Mouse (Mus musculus) heart, embryonic 14.5 days (tissue): ENCODE data around the gene Gm28374. TPM values are rescaled to one million over a fixed set of nuclear protein-coding genes. Genes with fewer than 3 reads are reported as not detected.

Experiments
- ATAC-seq: fragments of 200-750 bp; cut with Nextera tagmentation; 2 replicates; pipeline ENCODE4 v1.8.0; 2017; ENCODE audit warnings: low read depth, moderate TSS enrichment; ENCODE audit not compliant: insufficient number of reproducible peaks, insufficient read depth, low FRiP score
- H3K27ac ChIP-seq, 2 experiments: fragments of 200-500 bp in 1 of 2; fragments of 300-500 bp in 1 of 2; sonication (generic) in 1 of 2; replicated peaks in 1 of 2; 2 replicates each; pipeline ENCODE4 v1.5.1; 2012 to 2014; ENCODE audit warnings: low read depth in 2 of 2, low read length in 2 of 2, control low read depth in 1 of 2, mild to moderate bottlenecking in 1 of 2, mixed read lengths in 1 of 2; ENCODE audit not compliant: control insufficient read depth in 1 of 2, insufficient read depth in 1 of 2
- H3K27me3 ChIP-seq: fragments of 300-500 bp; sonication (generic); 2 replicates; pipeline ENCODE4 v1.6.1; 2014; ENCODE audit warnings: mild to moderate bottlenecking, low read length, control low read depth; ENCODE audit not compliant: control insufficient read depth, insufficient read depth
- H3K36me3 ChIP-seq: fragments of 300-500 bp; sonication (generic); 2 replicates; pipeline ENCODE4 v1.6.1; 2014; ENCODE audit warnings: mild to moderate bottlenecking, control low read depth, low read length, mixed read lengths; ENCODE audit not compliant: control insufficient read depth, insufficient read depth
- H3K4me1 ChIP-seq, 2 experiments: fragments of 200-500 bp in 1 of 2; fragments of 300-500 bp in 1 of 2; sonication (generic) in 1 of 2; 2 replicates each; pipeline ENCODE4 v1.6.1; 2012 to 2014; ENCODE audit warnings: low read length in 2 of 2, control low read depth in 1 of 2, mixed read lengths in 1 of 2; ENCODE audit not compliant: control insufficient read depth in 2 of 2, insufficient read depth in 2 of 2
- H3K4me2 ChIP-seq: fragments of 300-500 bp; sonication (generic); 2 replicates; pipeline ENCODE4 v1.6.1; 2014; ENCODE audit warnings: mild to moderate bottlenecking, low read length
- H3K4me3 ChIP-seq, 2 experiments: fragments of 200-500 bp in 1 of 2; fragments of 300-500 bp in 1 of 2; sonication (generic) in 1 of 2; 2 replicates each; pipeline ENCODE4 v1.5.1; 2012 to 2014; ENCODE audit warnings: low read length in 2 of 2, mild to moderate bottlenecking in 2 of 2, control low read depth in 1 of 2, low read depth in 1 of 2, moderate library complexity in 1 of 2; ENCODE audit not compliant: control insufficient read depth in 1 of 2, insufficient read depth in 1 of 2
- H3K9ac ChIP-seq: fragments of 300-500 bp; sonication (generic); 2 replicates; pipeline ENCODE4 v1.6.1; 2014; ENCODE audit warnings: mild to moderate bottlenecking, low read length
- H3K9me3 ChIP-seq: fragments of 300-500 bp; sonication (generic); 2 replicates; pipeline ENCODE4 v1.6.1; 2016; ENCODE audit warnings: low read length, control low read depth; ENCODE audit not compliant: control insufficient read depth
- WGBS: fragments of 180-500 bp; shearing (Covaris S2); extraction: QIAGEN DNeasy Blood & Tissue Kit; methylation state at CpG from one replicate; pipeline ENCODE4 v1.1.7; 2014; 5-methylcytosine and 5-hydroxymethylcytosine counted together
- polyA plus RNA-seq: library from polyadenylated mRNA; unstranded; fragments of >200 nt; fragmentation: Nextera tagmentation; extraction: Ambion mirVana; gene quantifications from 2 replicates; pipeline ENCODE4 v1.2.1, GENCODE M21; 2014

Gm28374 gene
- polyA plus RNA-seq, 1 experiment from 2014 or later = 0.47 TPM

GRCm38 (mm10) chr19:6061021-6061533 is 21.0 kb downstream of the Gm28374 start, which contains the start of gene Znhit2:
Gene Znhit2, plus strand, starts transcription at chr19:6061192.
- no peaks in the 10 kb centered on the region for H3K9me3 ChIP-seq
- peak within 1 kb of the TSS; percentile 70 to 91 for H3K4me3 ChIP-seq
- ATAC-seq = peak; percentile 61
- H3K27ac ChIP-seq = peak within 1 kb of the TSS; percentile 81 to 94
- peak within 1 kb of the TSS; percentile 96 for H3K9ac ChIP-seq
- WGBS = under 1% methylated on average over 58 of the region's 58 CpGs
- peaks cover 9 to 33% of the 10 kb centered on the region in 2 experiments for H3K4me1 ChIP-seq
- peak within 1 kb of the TSS; percentile 98 for H3K4me2 ChIP-seq
- peaks cover 19% of the 10 kb centered on the region for H3K36me3 ChIP-seq
- no peaks in the 10 kb centered on the region for H3K27me3 ChIP-seq

- Histone ChIP-seq H3K36me3 (peaks cover 40% of the 10 kb centered on the region), H3K4me2 (peak overlapping the region; percentile 86), H3K9ac (peak overlapping the region; percentile 94), H3K27me3 (no peaks in the 10 kb centered on the region), H3K4me3 (peak overlapping the region in 1 of 2 experiments; percentile 88; a peak in 2 of 4 replicates), H3K27ac (peak overlapping the region in 1 of 2 experiments; percentile 82; a peak in 1 of 4 replicates), H3K4me1 (peaks cover 9 to 33% of the 10 kb centered on the region in 2 experiments), H3K9me3 (no peaks in the 10 kb centered on the region)
- WGBS = 88% methylated on average over 5 of the region's 5 CpGs
- no peak for ATAC-seq
These were observed 23.1 kb downstream of the Gm28374 start for GRCm38 (mm10) chr19:6058966-6059365.

- H3K4me3 ChIP-seq = peak overlapping the region; percentile 81 to 88
- no peak for ATAC-seq
- H3K4me2 ChIP-seq = peak overlapping the region; percentile 86
- peaks cover 9 to 33% of the 10 kb centered on the region in 2 experiments for H3K4me1 ChIP-seq
- H3K36me3 ChIP-seq = peaks cover 45% of the 10 kb centered on the region
- peak overlapping the region in 1 of 2 experiments; percentile 82; a peak in 2 of 4 replicates for H3K27ac ChIP-seq
- peak overlapping the region; percentile 94 for H3K9ac ChIP-seq
- WGBS = 26% methylated on average over 5 of the region's 5 CpGs
- H3K9me3 ChIP-seq = no peaks in the 10 kb centered on the region
- no peaks in the 10 kb centered on the region for H3K27me3 ChIP-seq
These were observed 23.5 kb downstream of the Gm28374 start for GRCm38 (mm10) chr19:6058513-6058912.

GRCm38 (mm10) chr19:6057313-6058096 is 24.6 kb downstream of the Gm28374 start, which contains the start of the genes Mrpl49 and Fau:
Gene Mrpl49, minus strand, starts transcription at chr19:6057785.
Gene Fau, plus strand, starts transcription at chr19:6057844.
- Histone ChIP-seq H3K4me1 (peaks cover 8 to 29% of the 10 kb centered on the region in 2 experiments), H3K4me2 (peak within 1 kb of the TSS; percentile 87), H3K4me3 (peak within 1 kb of the TSS; percentile 88 to 91), H3K9ac (peak within 1 kb of the TSS; percentile 94), H3K27me3 (no peaks in the 10 kb centered on the region), H3K27ac (peak within 1 kb of the TSS; percentile 61 to 82), H3K9me3 (no peaks in the 10 kb centered on the region), H3K36me3 (peaks cover 53% of the 10 kb centered on the region)
- under 1% methylated on average over 62 of the region's 63 CpGs for WGBS
- peak; percentile 89 for ATAC-seq

GRCm38 (mm10) chr19:6056696-6057095 is 25.4 kb downstream of the Gm28374 start:
- Histone ChIP-seq H3K9ac (peak overlapping the region; percentile 94), H3K4me3 (peak overlapping the region; percentile 88 to 91), H3K36me3 (peaks cover 61% of the 10 kb centered on the region), H3K27ac (peak overlapping the region in 1 of 2 experiments; percentile 58; a peak in 1 of 4 replicates), H3K9me3 (no peaks in the 10 kb centered on the region), H3K27me3 (no peaks in the 10 kb centered on the region), H3K4me1 (peaks cover 2 to 20% of the 10 kb centered on the region in 2 experiments; a peak in 3 of 4 replicates), H3K4me2 (peak overlapping the region; percentile 87)
- WGBS = 64% methylated on average over 4 of the region's 4 CpGs
- ATAC-seq = no peak

- Histone ChIP-seq H3K4me2 (no peak overlapping the region), H3K36me3 (peaks cover 78% of the 10 kb centered on the region), H3K4me3 (no peak overlapping the region), H3K27me3 (no peaks in the 10 kb centered on the region), H3K9me3 (no peaks in the 10 kb centered on the region), H3K9ac (no peak overlapping the region), H3K4me1 (peaks cover 2 to 17% of the 10 kb centered on the region in 2 experiments; a peak in 3 of 4 replicates), H3K27ac (no peak overlapping the region)
- 77% methylated on average over 5 of the region's 5 CpGs for WGBS
- ATAC-seq = no peak
These were observed 27.8 kb downstream of the Gm28374 start for GRCm38 (mm10) chr19:6054296-6054695.

- no peak overlapping the region for H3K4me2 ChIP-seq
- peaks cover 7 to 18% of the 10 kb centered on the region in 2 experiments for H3K4me1 ChIP-seq
- no peak overlapping the region for H3K9ac ChIP-seq
- WGBS = 78% methylated on average over 7 of the region's 7 CpGs
- ATAC-seq = no peak
- no peak overlapping the region for H3K4me3 ChIP-seq
- no peaks in the 10 kb centered on the region for H3K9me3 ChIP-seq
- H3K27ac ChIP-seq = no peak overlapping the region
- peaks cover 82% of the 10 kb centered on the region for H3K36me3 ChIP-seq
- no peaks in the 10 kb centered on the region for H3K27me3 ChIP-seq
These were observed 29.5 kb downstream of the Gm28374 start for GRCm38 (mm10) chr19:6052516-6052915.
